In genomic region chr7:138824995-138825756, GRCm38 (mm10) we compare ENCODE assay signal across 15 mouse cellular contexts.
"Had no signal": no experiment of that assay in that cellular context is flagged by ENCODE, and none has a peak within 500 bp of the region (broad histone marks: within the 10 kb centered on the region; RNA-seq: fewer than 3 reads in every experiment).

No protein-coding gene starts in this region.

- H3K9me3 ChIP-seq: midbrain, embryonic 13.5 days; midbrain, embryonic 15.5 days; neural tube, embryonic 12.5 days had no signal

- H3K9ac ChIP-seq: lung, embryonic 14.5 days; midbrain, embryonic 13.5 days; midbrain, embryonic 15.5 days; neural tube, embryonic 12.5 days had no signal

- ATAC-seq: midbrain, embryonic 13.5 days; midbrain, embryonic 15.5 days had no signal

- H3K27me3 ChIP-seq: midbrain, embryonic 13.5 days; midbrain, embryonic 15.5 days; neural tube, embryonic 12.5 days had no signal

- H3K36me3 ChIP-seq: midbrain, embryonic 13.5 days; midbrain, embryonic 15.5 days; neural tube, embryonic 12.5 days had no signal

- H3K27ac ChIP-seq: midbrain, embryonic 13.5 days; midbrain, embryonic 15.5 days; neural tube, embryonic 12.5 days had no signal

- DNase-seq: lung, adult 18-20 months; lung, embryonic 14.5 days; lung, postnatal 10 days; lung, postnatal 4 days; right cerebral cortex, postnatal 25 days; right cerebral cortex, postnatal 4 days; spleen, adult 18-20 months; thymus, adult 18-20 months; thymus, postnatal 14 days; thymus, postnatal 36 days had no signal

- H3K4me2 ChIP-seq: lung, embryonic 14.5 days; midbrain, embryonic 11.5 days; midbrain, embryonic 13.5 days; midbrain, embryonic 15.5 days; neural tube, embryonic 12.5 days had no signal

- H3K4me3 ChIP-seq: megakaryocyte, embryonic 14.5 days; midbrain, embryonic 13.5 days; midbrain, embryonic 15.5 days; neural tube, embryonic 12.5 days had no signal

- H3K4me1 ChIP-seq: midbrain, embryonic 13.5 days; midbrain, embryonic 15.5 days; neural tube, embryonic 12.5 days had no signal
